Mouse (Mus musculus): Measurements from ENCODE around the gene Etv1. TPM values are rescaled to one million over a fixed set of nuclear protein-coding genes. Genes with fewer than 3 reads are reported as not detected.
A peak's percentile ranks its signal among the peaks of the same experiment; 100 is the strongest.

Etv1 gene
- polyA plus RNA-seq, 1 experiment from 2014 or later = 27.9 TPM

DNA sequence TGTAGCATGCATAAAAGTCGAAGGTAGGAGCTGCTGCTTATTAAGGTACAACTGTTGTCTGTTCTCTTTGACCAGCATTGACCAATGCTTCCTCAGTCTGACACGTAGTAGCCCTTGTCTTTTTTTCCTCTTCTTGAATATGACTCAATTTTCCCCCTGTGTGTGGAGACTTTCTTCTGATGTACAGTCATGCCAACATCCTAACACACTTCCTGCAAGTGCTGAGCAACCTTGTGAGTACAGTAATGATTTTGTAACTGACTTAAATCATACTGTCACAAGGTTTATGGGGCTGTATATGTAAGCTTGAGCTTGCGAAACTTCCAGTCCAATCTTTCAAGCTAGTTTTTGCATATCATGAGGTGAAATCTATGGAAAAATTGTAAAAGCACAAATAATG lies 125.3 kb downstream of the Etv1 start:
- no peaks in the 10 kb centered on the region for H3K4me1 ChIP-seq (ENCODE audit: control insufficient read depth, insufficient read depth, low read length)
- no peak for ATAC-seq (replicated peaks; ENCODE audit: insufficient number of reproducible peaks, low FRiP score, low TSS enrichment, low read depth)
- H3K36me3 ChIP-seq (replicated peaks; ENCODE audit: control insufficient read depth, insufficient read depth, low read depth, low read length) = no peaks in the 10 kb centered on the region
- H3K9me3 ChIP-seq (replicated peaks; ENCODE audit: control insufficient read depth, low read length) = no peaks in the 10 kb centered on the region
- H3K9ac ChIP-seq (replicated peaks; ENCODE audit: low read length) = no peak overlapping the region
- no peak overlapping the region for H3K27ac ChIP-seq (replicated peaks; ENCODE audit: low read depth, low read length)
- no peaks in the 10 kb centered on the region for H3K27me3 ChIP-seq (ENCODE audit: control insufficient read depth, insufficient read depth, low read length)
- no peak overlapping the region for H3K4me3 ChIP-seq (ENCODE audit: low read depth, low read length)
- 85% methylated on average over 3 of the region's 3 CpGs for WGBS
- H3K4me2 ChIP-seq (ENCODE audit: low read depth, low read length) = no peak overlapping the region
- DNase-seq (ENCODE audit: low spot score) = no peak

DNA sequence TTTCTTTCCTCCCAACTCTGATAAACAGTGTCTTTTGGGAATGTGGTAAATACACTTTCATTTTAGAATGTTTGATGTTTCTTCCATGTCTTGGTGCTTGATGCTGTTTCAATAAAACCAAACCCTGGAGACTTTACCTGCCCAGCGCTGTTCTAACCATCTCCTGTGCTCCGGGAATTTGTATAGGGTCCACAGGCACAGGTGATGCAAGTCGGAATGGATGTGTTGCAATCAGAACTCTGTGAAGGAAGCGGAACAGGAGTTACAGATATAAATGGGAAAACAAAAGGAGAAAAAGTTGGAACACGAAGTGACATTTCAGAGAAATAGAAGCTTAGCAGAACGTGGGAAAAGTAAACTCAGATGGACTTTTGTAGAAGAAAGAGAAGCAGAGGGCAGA lies 127.1 kb downstream of the Etv1 start:
- Histone ChIP-seq H3K4me2 (ENCODE audit: low read depth, low read length) (no peak overlapping the region), H3K9ac (replicated peaks; ENCODE audit: low read length) (no peak overlapping the region), H3K4me3 (ENCODE audit: low read depth, low read length) (no peak overlapping the region), H3K9me3 (replicated peaks; ENCODE audit: control insufficient read depth, low read length) (no peaks in the 10 kb centered on the region), H3K27ac (replicated peaks; ENCODE audit: low read depth, low read length) (no peak overlapping the region), H3K36me3 (replicated peaks; ENCODE audit: control insufficient read depth, insufficient read depth, low read depth, low read length) (no peaks in the 10 kb centered on the region), H3K4me1 (ENCODE audit: control insufficient read depth, insufficient read depth, low read length) (no peaks in the 10 kb centered on the region), H3K27me3 (ENCODE audit: control insufficient read depth, insufficient read depth, low read length) (no peaks in the 10 kb centered on the region)
- DNase-seq (ENCODE audit: low spot score) = no peak
- ATAC-seq (replicated peaks; ENCODE audit: insufficient number of reproducible peaks, low FRiP score, low TSS enrichment, low read depth) = no peak
- 87% methylated on average over 6 of the region's 6 CpGs for WGBS

DNA sequence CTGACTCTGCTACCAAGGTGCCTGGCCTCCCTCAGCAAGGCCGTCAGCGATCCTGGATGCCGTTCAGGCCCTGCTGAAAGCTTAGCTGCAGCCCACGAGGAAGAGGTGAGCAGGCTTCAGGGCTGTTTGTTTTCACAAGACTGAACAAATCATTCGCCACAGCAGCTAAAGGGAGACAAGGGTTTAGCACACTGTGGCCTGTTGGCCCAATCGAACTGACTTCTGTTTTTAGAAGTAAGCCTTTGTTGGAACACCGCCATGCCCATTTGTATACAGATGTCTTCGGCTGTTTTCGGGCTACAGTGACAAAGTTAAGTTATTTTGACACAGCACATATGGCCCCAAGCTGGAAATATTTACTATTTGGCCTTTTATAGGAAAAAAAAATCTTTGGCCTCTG lies 127.6 kb downstream of the Etv1 start:
- WGBS = 53% methylated on average over 9 of the region's 9 CpGs
- peak; percentile 26 for DNase-seq (ENCODE audit: low spot score)

DNA sequence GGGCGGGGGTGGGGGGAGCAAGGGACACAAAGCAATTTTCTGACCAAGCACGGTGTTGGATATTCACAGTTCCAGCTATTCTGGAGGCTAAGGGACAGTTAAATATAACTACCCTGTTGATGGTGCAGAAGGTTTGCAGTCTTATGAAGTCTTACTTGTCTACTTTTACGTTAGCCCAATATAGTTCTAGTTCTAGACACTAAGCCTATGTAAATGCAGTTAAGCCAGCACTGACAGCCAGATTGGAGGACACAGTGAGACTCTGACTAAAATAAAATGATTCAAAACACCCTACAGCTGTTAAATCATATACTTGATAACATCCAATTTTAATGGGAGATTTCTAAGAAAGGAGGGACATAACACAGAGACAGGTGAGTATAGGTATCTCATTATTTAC lies 129.8 kb downstream of the Etv1 start:
- 90% methylated on average over 3 of the region's 3 CpGs for WGBS

More for the DNA sequence above, 127.6 kb downstream of the Etv1 start:
- H3K27me3 ChIP-seq (ENCODE audit: control insufficient read depth, insufficient read depth, low read length) = no peaks in the 10 kb centered on the region
- no peaks in the 10 kb centered on the region for H3K9me3 ChIP-seq (replicated peaks; ENCODE audit: control insufficient read depth, low read length)
- H3K36me3 ChIP-seq (replicated peaks; ENCODE audit: control insufficient read depth, insufficient read depth, low read depth, low read length) = no peaks in the 10 kb centered on the region
- H3K4me2 ChIP-seq (ENCODE audit: low read depth, low read length) = no peak overlapping the region
- H3K4me1 ChIP-seq (ENCODE audit: control insufficient read depth, insufficient read depth, low read length) = no peaks in the 10 kb centered on the region
- H3K4me3 ChIP-seq (ENCODE audit: low read depth, low read length) = no peak overlapping the region
- no peak overlapping the region for H3K27ac ChIP-seq (replicated peaks; ENCODE audit: low read depth, low read length)
- H3K9ac ChIP-seq (replicated peaks; ENCODE audit: low read length) = no peak overlapping the region
- no peak for ATAC-seq (replicated peaks; ENCODE audit: insufficient number of reproducible peaks, low FRiP score, low TSS enrichment, low read depth)

More for the DNA sequence above, 129.8 kb downstream of the Etv1 start:
- DNase-seq (ENCODE audit: low spot score) = no peak
- Histone ChIP-seq H3K4me2 (ENCODE audit: low read depth, low read length) (no peak overlapping the region), H3K9me3 (replicated peaks; ENCODE audit: control insufficient read depth, low read length) (no peaks in the 10 kb centered on the region), H3K4me3 (ENCODE audit: low read depth, low read length) (no peak overlapping the region), H3K27me3 (ENCODE audit: control insufficient read depth, insufficient read depth, low read length) (no peaks in the 10 kb centered on the region), H3K36me3 (replicated peaks; ENCODE audit: control insufficient read depth, insufficient read depth, low read depth, low read length) (no peaks in the 10 kb centered on the region), H3K27ac (replicated peaks; ENCODE audit: low read depth, low read length) (no peak overlapping the region), H3K9ac (replicated peaks; ENCODE audit: low read length) (no peak overlapping the region), H3K4me1 (ENCODE audit: control insufficient read depth, insufficient read depth, low read length) (no peaks in the 10 kb centered on the region)
- ATAC-seq (replicated peaks; ENCODE audit: insufficient number of reproducible peaks, low FRiP score, low TSS enrichment, low read depth) = no peak

Data from embryonic facial prominence, embryonic 11.5 days (tissue).